Mouse (Mus musculus) telencephalon, adult 2 months (tissue): ENCODE data around the gene Olfr39.
"Not testable (repeated sequence)": the region's sequence is repeated elsewhere in the genome, so short reads cannot be mapped to it uniquely, and the experiment has no call there.

Experiments
- DNase-seq: peaks from one replicate; pipeline ENCODE4 v3.0.0-alpha.2; 2011; ENCODE audit warnings: low read depth, low spot score

The Olfr39 gene

DNA sequence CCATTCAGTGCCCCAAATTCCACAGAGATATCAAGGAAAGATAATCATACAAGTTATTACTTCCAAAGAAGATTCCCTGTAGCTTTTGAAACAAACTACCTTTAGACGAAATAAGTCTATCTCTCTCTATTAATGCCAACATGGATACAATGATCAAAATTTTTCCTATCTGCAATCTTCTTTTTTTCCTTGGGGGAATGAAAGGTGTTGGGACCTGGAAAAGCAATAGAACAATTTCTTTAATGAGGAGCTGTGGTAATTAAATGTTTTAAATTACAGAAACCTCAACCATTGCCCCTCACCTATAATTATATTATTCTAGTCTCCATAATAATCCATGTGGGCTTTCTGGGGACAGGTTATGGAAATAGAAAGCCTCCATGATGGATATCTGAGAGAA, at the start of gene Olfr39:
Gene Olfr39 (plus strand): TSS at position 301 of the 400 bp plus-strand sequence.
- no peak for DNase-seq

DNA sequence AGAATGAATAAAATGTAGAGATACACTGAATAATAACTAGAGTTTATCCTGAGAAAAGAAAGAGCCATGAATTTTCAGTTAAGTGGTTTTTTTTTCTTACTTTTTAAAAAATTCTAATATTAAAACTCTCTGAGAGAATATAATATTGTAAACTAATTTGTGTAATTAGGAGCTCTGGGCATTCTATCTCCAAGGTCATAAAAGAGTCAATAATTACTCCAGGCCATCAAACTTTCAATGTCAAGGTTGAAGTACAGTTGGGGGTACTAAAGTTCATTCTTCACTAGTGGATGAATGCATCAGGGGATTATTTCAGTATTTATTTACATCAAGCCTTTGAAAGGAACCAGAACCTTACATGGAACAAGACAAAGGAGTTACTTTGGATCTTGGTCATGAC, 45.3 kb upstream of the Olfr39 start, which contains the start of gene Olfr872:
Gene Olfr872 (plus strand): TSS at position 301 of the 400 bp plus-strand sequence.
- no peak for DNase-seq

DNA sequence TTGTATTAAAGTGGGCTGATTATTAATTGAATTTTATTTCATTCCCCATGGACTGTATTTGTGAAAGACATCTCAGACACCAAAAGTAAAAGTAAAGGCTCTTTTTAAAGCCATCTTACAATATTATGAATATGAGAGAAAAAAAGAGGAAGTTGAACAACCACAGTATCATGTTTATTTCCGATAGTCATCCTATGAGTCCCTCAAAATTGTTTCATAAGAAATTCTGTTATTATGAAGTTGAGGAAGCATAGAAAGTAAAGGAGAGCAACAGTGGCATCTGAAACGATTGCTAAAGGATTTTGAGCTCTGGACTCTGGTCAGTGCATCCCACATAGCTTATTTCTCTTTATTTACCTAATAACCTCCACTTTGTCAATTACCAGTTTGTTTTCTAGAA, 44.8 kb upstream of the Olfr39 start:
- DNase-seq, result no peak

DNA sequence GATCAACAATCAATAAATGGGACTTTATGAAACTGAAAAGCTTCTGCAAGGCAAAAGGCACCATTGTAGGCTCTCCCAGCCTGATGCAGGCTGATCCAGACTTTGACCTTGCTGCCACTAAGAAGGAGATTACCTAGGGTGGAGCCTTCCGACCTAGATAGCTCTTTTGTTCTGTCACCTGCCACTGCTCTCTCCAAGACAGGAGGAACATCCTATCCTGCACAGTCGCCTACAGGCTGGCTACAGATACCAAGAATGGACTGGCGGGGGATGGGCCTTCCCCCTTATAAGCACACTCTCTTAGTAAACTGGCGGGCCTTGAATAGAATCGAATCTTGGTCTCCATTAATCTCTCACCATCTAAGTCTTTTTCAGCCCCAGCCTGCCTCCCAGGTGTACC, 13.4 kb downstream of the Olfr39 start:
- DNase-seq, result not testable (repeated sequence)

DNA sequence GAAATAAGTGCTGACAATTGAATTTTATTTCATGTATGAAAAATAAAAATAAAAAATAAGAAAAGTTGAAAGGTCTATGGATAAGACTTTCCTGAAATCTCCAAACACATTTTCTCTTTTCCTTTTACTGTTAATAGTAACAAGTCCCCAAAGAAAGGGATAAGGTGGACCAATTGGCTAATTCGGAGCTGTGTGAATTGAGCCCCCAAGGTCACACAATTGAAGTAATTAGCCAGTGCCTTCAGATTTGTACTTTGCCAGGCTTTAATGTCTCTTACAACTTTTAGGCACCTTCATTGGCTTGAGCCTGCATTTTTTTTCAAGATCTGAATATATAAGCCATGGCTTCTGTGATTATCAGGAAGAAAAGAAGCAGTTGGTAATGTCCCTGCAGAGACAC, 16.1 kb downstream of the Olfr39 start, which contains the start of gene Olfr873:
Gene Olfr873 (plus strand): TSS at position 301 of the 400 bp plus-strand sequence.
- DNase-seq, result no peak

DNA sequence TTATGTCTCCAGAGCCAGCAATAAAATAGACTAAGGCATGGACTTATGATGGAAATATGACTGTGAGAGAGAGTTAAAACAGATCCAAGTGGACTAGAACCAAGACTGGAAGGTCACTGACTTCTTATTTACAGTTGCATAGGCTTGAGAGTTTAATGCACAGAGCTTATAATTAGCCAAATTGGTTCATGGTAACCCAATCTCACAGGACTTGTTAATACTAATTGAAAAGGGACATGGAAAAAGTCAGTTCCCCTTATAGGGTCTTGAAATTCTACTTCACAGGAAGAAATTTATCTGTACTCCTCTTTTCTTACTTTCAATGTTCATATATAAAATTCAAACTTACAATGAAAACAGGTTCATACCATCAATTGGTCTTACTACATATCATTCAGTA, 53.8 kb downstream of the Olfr39 start, which contains the start of gene Olfr18:
Gene Olfr18 (minus strand): TSS at position 101 of the 400 bp plus-strand sequence.
- DNase-seq, result no peak
